Mouse (Mus musculus): Measurements from ENCODE around the gene Tomm22.

DNA sequence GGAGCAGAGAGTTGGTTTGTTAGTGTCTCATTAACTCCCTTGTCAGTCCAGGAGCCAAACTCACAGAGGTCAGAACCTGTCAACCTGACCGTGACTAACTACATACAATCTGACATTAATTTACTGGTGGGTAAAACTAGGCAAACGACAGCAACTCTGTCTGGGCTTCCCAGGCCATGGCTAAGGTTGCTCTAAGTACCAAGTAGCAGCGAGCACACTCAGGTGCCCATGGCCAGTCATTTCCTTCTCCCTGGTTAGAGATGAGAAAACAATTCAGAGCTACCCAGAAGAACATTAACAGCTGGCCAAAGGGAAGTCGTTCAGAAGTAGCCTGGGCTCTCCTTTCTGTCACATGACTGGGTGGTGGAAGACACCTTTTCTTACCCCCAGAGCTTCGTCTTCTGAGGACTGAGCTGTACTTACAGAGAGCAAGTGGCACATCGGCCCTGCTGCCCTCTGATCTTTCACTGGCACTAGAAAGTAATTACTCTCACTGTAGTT, 14.5 kb downstream of the Tomm22 start:
- no peak for TF ChIP-seq POLR2A (IDR thresholded peaks at IDR 0.05; ENCODE audit: insufficient read length, low read depth)
- TF ChIP-seq MYOG (IDR thresholded peaks at IDR 0.05; ENCODE audit: control insufficient read depth in 1 of 3, insufficient read depth in 1 of 3, insufficient read length in 2 of 3, low read depth in 2 of 3) = no peak
- TF ChIP-seq TCF12 (IDR thresholded peaks at IDR 0.05; ENCODE audit: insufficient read depth, poor library complexity, severe bottlenecking) = no peak
- no peak for TF ChIP-seq POLR2AphosphoS2 (IDR thresholded peaks at IDR 0.05; ENCODE audit: insufficient read length, low read depth)
- TF ChIP-seq SRF (IDR thresholded peaks at IDR 0.05; ENCODE audit: control insufficient read depth, insufficient read length, low read depth) = no peak
- TF ChIP-seq E2F4 (IDR thresholded peaks at IDR 0.05; ENCODE audit: insufficient read depth) = no peak
- no peak for TF ChIP-seq MAX (IDR thresholded peaks at IDR 0.05; ENCODE audit: low read depth)
- no peak for TF ChIP-seq CEBPB (IDR thresholded peaks at IDR 0.05; ENCODE audit: insufficient read depth, poor library complexity, severe bottlenecking)
- TF ChIP-seq MYOD1 (IDR thresholded peaks at IDR 0.05; ENCODE audit: control insufficient read depth in 1 of 3, insufficient read length in 2 of 3, low read depth in 2 of 3) = no peak
- TF ChIP-seq USF1 (IDR thresholded peaks at IDR 0.05; ENCODE audit: low read depth) = peak; percentile 66
- TF ChIP-seq REST (IDR thresholded peaks at IDR 0.05; ENCODE audit: insufficient read depth, insufficient read length) = no peak
- no peak for TF ChIP-seq TCF3 (IDR thresholded peaks at IDR 0.05; ENCODE audit: insufficient read length, low read depth)
